Mouse (Mus musculus) heart, adult 18-20 months (tissue): ENCODE results near the gene Faap20. TPM values are rescaled to one million over a fixed set of nuclear protein-coding genes. Genes with fewer than 3 reads are reported as not detected.

Experiments
- DNase-seq, 2 experiments: peaks; one replicate each; pipeline ENCODE4 v3.0.0; 2021 to 2022; ENCODE audit warnings: mixed read lengths in 1 of 2
- total RNA-seq, 2 experiments: library from RNA; stranded (reverse); gene quantifications; 2 replicates each; pipeline ENCODE4 v1.2.3; 2021

Gene Faap20
- total RNA-seq, 2 experiments from 2014 or later: 19.2 to 20.3 TPM

- no peak for DNase-seq
These were observed 35.1 kb downstream of the Faap20 start for GRCm38 (mm10) chr4:155284521-155285379.

- no peak for DNase-seq
These were observed 36.5 kb downstream of the Faap20 start for GRCm38 (mm10) chr4:155286090-155286489.

GRCm38 (mm10) chr4:155287713-155288112 lies 38.1 kb downstream of the Faap20 start:
- no peak for DNase-seq

- no peak for DNase-seq
These were observed 39.0 kb downstream of the Faap20 start for GRCm38 (mm10) chr4:155288586-155288985.

- DNase-seq: no peak
These were observed 40.4 kb downstream of the Faap20 start for GRCm38 (mm10) chr4:155290045-155290444.

GRCm38 (mm10) chr4:155292863-155293262 lies 43.3 kb downstream of the Faap20 start:
- DNase-seq: no peak

GRCm38 (mm10) chr4:155294381-155294780 lies 44.8 kb downstream of the Faap20 start:
- no peak for DNase-seq

GRCm38 (mm10) chr4:155295026-155295590 lies 45.5 kb downstream of the Faap20 start:
- DNase-seq: no peak

- DNase-seq: no peak
These were observed 46.4 kb downstream of the Faap20 start for GRCm38 (mm10) chr4:155295996-155296395.

GRCm38 (mm10) chr4:155297057-155297456 lies 47.5 kb downstream of the Faap20 start:
- DNase-seq: no peak

- DNase-seq: no peak
These were observed 49.2 kb downstream of the Faap20 start for GRCm38 (mm10) chr4:155298826-155299225.

GRCm38 (mm10) chr4:155300421-155301097 lies 51.0 kb downstream of the Faap20 start:
- no peak for DNase-seq

GRCm38 (mm10) chr4:155301098-155301447 lies 51.5 kb downstream of the Faap20 start:
- no peak for DNase-seq

- DNase-seq: no peak
These were observed 52.4 kb downstream of the Faap20 start for GRCm38 (mm10) chr4:155301965-155302364.

GRCm38 (mm10) chr4:155304508-155305096 lies 55.0 kb downstream of the Faap20 start:
- DNase-seq: no peak

GRCm38 (mm10) chr4:155305531-155306031 lies 56.0 kb downstream of the Faap20 start:
- no peak for DNase-seq

Other genes with a start within 250 kb of the Faap20 start
- under 1 TPM in 1 of 2 experiments, not detected in 1; 0.28 TPM for gene Plch2, start 193.0 kb upstream of the Faap20 start, total RNA-seq
- gene Pex10, start 182.8 kb upstream of the Faap20 start, total RNA-seq: 10 to 100 TPM; 20.7 to 22.0 TPM
- gene Rer1, start 163.4 kb upstream of the Faap20 start, total RNA-seq: 10 to 100 TPM; 72.0 to 75.8 TPM
- gene Morn1, start 163.2 kb upstream of the Faap20 start, total RNA-seq: 1 to 10 TPM; 1.0 to 2.3 TPM
- 10 to 100 TPM; 48.6 to 50.2 TPM for gene Ski, start 27.2 kb upstream of the Faap20 start, total RNA-seq
- gene Prkcz, start 111.6 kb downstream of the Faap20 start, total RNA-seq: 1 to 10 TPM; 3.6 to 4.8 TPM
- gene Gabrd, start 148.3 kb downstream of the Faap20 start, total RNA-seq: not detected
- under 1 TPM in 1 of 2 experiments, not detected in 1; 0.31 TPM for gene Cfap74, start 159.4 kb downstream of the Faap20 start, total RNA-seq
- gene Tmem52, start 219.3 kb downstream of the Faap20 start, total RNA-seq: 1 to 10 TPM; 4.8 to 6.4 TPM
- 100 to 1,000 TPM; 144 to 197 TPM for gene Gnb1, start 241.6 kb downstream of the Faap20 start, total RNA-seq